Mouse (Mus musculus): ENCODE data around the gene Sik2.

The Sik2 gene

DNA sequence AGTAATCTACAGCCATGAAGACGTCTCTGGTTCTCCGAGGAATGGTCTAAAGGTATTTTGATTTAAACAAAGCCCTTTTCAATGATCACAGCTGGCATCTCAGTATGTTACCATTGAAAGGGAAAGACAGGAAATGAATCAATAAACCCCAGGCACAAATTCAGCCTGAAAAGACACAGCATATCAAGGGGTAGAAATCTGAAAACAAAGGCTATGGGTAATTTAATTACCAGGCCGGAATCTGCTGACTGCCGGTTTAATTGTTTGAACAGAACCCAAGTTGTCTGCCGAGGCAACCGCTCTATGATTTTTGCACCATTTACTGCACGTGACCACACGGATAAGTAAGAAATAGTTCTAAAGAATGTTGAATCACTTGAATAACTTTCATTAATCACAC is 22.8 kb downstream of the Sik2 start:
- DNase-seq (ENCODE audit: low read depth): no peak

- DNase-seq (ENCODE audit: low read depth): no peak
Measured at GRCm38 (mm10) chr9:50981499-50982190, 27.2 kb downstream of the Sik2 start.

- no peak for DNase-seq (ENCODE audit: low read depth)
Measured at GRCm38 (mm10) chr9:50974631-50975030, 34.2 kb downstream of the Sik2 start.

DNA sequence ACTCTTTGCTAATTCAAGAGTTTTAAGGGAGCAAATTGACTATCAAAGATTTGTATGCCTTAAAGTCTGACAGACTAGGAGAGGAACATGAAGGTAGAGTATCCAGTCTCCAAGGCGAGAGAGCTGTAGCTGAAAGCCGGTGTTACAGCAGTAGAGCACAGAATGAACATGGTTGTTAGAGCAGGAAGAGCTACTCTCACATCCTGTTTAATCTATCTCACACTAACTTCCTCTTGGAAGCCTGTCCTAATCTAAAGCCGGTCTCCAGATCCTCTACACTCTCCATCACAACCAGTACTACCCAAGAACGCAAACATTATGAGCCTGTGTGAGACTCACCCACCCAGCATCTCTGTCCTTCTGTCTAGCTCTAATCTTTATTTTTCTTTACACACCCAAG is 38.5 kb downstream of the Sik2 start:
- DNase-seq (ENCODE audit: low read depth): no peak

DNA sequence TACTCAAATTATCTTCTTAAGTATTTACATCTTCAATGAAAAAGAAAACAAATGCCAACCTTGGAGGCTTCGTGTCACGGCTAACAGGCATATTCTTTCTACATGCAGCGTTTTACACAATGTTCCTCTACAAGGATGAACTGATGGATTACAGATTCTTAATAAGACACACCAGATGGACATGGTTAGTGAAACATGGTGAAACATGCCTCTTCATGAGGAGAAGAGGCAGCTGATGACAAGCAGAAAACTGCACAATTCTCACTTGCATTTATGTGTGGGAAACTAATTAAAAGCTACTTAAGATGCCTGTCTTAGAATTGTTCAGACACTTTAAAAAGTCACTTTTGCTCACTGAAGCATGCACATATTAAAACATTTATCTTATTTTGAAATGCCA is 39.6 kb downstream of the Sik2 start:
- DNase-seq (ENCODE audit: low read depth): no peak

GRCm38 (mm10) chr9:50966277-50966676 is 42.6 kb downstream of the Sik2 start:
- DNase-seq (ENCODE audit: low read depth): peak; percentile 22

DNA sequence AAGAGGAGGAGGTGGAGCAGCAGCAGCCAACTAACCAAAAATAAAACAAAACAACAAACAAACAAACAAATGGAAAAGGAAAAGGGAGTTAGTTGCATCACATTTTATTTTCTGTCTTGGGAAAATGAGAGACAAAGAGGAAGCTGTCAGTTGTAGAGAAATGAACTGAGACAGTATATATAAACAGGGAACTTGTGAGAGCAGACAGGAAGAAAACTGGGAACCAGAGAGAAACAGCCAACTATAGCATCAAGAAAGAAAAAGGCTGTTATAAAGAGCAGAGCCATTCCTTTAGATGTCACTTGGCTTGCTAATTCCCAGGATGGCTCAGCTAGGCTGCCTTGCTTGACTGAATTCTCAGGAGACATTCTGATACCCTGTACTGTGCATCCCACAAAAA is 43.5 kb downstream of the Sik2 start:
- DNase-seq (ENCODE audit: low read depth): no peak

DNA sequence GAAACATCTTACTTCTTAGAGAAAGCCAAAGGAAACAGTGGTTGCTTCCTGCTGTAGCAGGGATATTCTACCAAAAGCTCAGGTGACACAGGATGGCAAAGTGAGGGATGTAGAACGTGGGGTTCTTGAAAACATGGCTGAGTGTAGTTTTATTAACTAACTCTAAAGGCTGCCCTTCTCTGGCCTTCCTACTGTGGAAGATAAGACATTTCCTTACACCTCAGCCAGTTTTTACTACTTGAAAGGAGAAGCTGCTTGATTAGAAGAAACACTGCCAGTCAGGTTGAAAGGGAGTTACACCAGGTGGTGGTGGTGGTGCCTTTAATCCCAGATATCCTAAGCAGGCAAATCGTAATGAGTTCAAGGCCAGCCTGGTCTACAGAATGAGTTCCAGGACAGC is 44.0 kb downstream of the Sik2 start:
- DNase-seq (ENCODE audit: low read depth): no peak

GRCm38 (mm10) chr9:50957956-50958489 is 50.9 kb downstream of the Sik2 start:
- DNase-seq (ENCODE audit: low read depth): peak; percentile 70

- no peak for DNase-seq (ENCODE audit: low read depth)
Measured at GRCm38 (mm10) chr9:50955176-50955575, 53.7 kb downstream of the Sik2 start.

GRCm38 (mm10) chr9:50948097-50948823 is 60.6 kb downstream of the Sik2 start:
- no peak for DNase-seq (ENCODE audit: low read depth)

DNA sequence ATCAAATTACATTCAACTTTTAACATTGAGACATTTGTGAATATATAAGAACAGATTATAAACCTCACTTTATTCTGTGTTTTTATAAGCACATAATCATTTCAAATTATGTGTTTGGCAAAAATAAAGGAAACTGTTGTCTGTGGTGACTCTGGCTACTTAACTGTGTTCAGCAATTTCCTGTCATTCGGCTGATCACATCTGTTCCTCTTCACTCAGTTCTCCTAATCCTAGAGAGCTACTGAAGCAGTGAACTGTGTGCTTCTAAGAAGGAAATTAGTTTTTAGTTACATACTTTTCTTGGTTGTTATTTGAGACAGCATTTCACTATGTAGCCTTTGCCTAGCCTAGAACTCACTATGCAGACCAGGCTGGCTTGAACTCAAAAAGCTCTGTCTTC is 62.5 kb downstream of the Sik2 start:
- DNase-seq (ENCODE audit: low read depth): peak; percentile 80

GRCm38 (mm10) chr9:50944826-50945225 is 64.0 kb downstream of the Sik2 start:
- peak; percentile 34 for DNase-seq (ENCODE audit: low read depth)

DNA sequence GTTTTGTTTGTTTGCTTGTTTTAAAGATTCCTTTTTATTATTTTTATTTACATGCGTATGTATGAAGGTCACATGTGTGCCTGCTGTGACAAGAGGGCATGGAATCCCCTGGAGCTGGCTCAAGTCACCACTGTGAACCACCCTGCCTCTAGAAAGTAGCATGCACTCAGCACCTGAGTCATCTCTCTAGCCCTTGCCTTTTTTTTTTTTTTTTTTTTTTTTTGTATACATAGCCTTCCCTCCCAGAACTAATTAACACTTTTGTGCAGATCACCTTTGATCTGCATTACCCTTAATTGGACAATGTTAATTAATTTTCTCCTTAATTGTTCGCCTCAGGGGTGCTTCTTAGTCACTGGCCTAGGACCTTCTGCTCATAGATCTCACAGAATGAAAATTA is 66.2 kb downstream of the Sik2 start:
- DNase-seq (ENCODE audit: low read depth): no peak

DNA sequence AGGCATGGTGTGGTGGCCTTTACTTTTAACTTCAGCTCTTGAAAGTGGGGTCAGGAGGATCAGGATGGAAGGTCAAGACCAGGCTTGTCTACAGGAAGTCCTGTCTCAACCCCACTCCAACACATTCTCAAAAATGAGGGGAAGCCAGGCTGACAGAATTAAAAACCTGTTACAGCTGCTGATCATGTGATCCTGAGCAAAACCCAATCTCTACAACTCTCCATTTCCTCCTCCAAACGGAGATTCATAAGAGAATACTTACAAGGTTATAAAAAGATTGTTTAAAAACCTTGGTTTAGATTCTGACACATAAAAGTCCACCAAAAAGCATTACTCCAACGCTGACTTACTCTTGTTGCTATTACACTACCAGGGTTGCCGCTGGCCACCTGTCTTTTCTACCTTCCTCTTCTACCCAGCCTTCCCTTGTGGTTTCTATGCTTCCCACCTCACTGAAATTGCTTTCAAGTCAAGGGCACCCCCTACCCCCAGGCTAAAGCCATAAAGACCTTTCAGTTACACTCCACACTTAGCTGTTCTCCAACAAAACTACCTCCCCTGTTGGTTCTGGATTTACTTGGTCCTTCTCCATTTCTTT is 67.0 kb downstream of the Sik2 start:
- DNase-seq (ENCODE audit: low read depth): peak; percentile 65

- DNase-seq (ENCODE audit: low read depth): no peak
Measured at GRCm38 (mm10) chr9:50929986-50930385, 78.9 kb downstream of the Sik2 start.

- no peak for DNase-seq (ENCODE audit: low read depth)
Measured at GRCm38 (mm10) chr9:50925801-50926200, 83.1 kb downstream of the Sik2 start.

GRCm38 (mm10) chr9:50924454-50924853 is 84.4 kb downstream of the Sik2 start:
- DNase-seq (ENCODE audit: low read depth): peak; percentile 33

GRCm38 (mm10) chr9:50922363-50923153 is 86.3 kb downstream of the Sik2 start:
- DNase-seq (ENCODE audit: low read depth): peak; percentile 47

DNA sequence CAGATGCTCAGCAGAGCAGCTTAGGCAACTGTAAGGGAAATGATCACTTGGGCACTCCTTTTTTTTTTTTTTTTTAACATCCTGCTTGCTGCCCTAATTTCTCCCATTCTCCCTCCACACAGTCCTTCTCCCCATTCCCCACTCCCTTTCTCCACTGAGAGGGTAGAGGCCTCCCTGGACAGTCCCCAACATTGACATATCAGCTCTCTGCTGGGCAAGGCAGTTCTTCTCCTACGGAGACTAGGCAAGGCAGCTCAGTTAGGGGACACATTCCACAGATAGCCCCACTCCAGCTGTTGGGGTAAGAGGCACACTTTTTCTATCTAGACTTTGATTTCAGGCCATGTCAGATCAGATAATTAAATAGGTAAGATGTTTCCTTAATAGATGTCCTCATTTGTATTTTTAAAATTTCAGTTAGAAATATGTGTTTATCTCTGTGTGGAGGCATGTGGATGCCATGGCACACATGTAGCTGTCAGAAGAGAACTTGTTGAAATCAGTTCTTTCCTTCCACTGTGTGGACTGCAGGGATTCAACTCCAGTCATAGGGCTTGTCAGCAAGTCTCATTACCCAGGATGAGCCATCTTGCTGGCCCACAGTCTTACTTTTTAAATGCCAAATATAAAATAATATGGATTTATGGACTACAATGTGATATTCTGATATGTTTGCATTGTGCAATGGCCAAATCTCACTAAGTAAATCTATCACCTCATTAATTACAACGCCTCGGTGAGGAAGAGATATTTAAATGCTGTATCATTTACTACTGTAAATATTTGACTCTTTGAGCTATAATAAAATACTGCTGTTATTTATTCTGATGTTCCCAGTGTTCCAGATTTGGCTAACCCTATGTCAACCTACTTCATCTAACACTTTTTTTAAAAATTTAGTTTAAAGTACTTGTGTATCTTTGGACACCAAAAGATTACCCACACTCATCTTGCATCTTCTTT is 87.7 kb downstream of the Sik2 start:
- no peak for DNase-seq (ENCODE audit: low read depth)

- no peak for DNase-seq (ENCODE audit: low read depth)
Measured at GRCm38 (mm10) chr9:50919554-50919953, 89.3 kb downstream of the Sik2 start.
